Mouse (Mus musculus) testis, postnatal 14 days (tissue): ENCODE measurements around the gene Gm17571.

Source experiments
- DNase-seq: peaks from one replicate; pipeline ENCODE4 v3.0.0; 2021; ENCODE audit warnings: low spot score

Gene Gm17571

DNA sequence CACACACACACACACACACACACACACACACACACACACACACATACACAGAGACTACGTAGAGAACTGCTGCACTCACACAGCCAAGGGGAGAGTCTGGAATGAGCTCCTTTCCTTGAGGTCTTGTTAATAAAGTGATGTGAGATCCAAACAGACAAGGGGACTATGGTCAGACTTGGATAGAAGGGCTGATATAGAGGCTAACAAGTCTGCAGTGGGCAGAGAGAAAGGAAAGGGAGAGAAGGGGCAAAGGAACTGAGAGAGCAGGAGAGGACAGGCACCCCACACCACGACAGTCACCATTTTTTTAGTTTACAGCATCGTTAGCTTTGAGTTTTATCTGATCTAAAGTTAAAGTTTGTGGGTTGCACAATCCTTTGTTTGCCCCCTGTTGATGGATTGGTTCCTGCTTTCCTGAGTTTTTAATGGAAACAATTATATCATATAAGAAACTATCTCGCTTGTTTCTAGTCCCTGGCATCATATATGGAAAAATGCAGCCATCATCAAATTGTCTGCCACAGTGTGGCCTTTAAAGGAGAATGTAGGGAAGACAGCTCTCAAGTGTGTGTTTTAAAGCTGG lies at the start of gene Gm17571:
TSS of gene Gm17571 (minus strand) at position 51 of the 583 bp plus-strand sequence.
- no peak for DNase-seq

DNA sequence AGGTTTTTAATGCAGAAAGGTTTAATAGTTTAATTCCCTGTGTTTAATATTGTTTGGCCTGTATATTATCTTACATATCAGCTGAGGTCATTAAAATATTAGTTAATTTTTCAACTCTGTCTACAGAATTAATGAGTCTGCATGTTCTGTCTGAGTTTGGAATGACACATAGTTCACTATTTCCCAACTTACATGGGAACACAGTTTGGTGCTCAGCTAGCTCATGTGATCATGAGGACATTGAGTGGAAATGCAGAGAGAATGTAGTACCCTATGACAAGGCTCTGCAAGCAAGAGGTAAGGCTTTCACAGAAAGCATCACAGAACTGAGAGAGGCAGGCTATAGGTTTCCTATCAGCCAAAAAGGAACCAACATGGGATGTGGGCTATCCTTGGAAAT lies 49.0 kb upstream of the Gm17571 start:
- DNase-seq = no peak

GRCm38 (mm10) chr9:13493746-13494145 lies 47.2 kb upstream of the Gm17571 start:
- no peak for DNase-seq

- no peak for DNase-seq
Observed at GRCm38 (mm10) chr9:13492807-13493206, 46.3 kb upstream of the Gm17571 start.

GRCm38 (mm10) chr9:13491854-13492620 lies 45.5 kb upstream of the Gm17571 start:
- DNase-seq = no peak

DNA sequence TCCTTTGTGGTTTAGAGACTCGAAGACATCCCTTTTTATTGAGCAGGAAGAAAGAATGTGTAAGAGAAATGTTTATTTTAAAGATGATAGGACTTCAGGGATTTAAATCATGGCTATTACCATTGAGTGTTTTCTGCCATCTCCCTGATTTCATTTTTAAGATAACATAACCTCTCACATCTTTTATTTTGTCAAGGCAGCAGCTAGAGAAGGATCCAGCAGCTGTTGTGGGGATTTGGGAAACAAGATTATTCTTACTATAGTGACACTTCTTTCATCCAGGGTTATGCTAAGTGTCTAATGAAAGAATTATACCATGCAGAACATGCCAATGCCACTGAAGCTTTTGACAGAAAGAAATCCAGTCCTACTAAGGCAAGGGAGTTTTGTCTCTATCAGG lies 44.6 kb upstream of the Gm17571 start:
- DNase-seq = no peak

GRCm38 (mm10) chr9:13485914-13486313 lies 39.4 kb upstream of the Gm17571 start:
- DNase-seq = no peak

GRCm38 (mm10) chr9:13484267-13485240 lies 38.0 kb upstream of the Gm17571 start:
- DNase-seq = no peak

DNA sequence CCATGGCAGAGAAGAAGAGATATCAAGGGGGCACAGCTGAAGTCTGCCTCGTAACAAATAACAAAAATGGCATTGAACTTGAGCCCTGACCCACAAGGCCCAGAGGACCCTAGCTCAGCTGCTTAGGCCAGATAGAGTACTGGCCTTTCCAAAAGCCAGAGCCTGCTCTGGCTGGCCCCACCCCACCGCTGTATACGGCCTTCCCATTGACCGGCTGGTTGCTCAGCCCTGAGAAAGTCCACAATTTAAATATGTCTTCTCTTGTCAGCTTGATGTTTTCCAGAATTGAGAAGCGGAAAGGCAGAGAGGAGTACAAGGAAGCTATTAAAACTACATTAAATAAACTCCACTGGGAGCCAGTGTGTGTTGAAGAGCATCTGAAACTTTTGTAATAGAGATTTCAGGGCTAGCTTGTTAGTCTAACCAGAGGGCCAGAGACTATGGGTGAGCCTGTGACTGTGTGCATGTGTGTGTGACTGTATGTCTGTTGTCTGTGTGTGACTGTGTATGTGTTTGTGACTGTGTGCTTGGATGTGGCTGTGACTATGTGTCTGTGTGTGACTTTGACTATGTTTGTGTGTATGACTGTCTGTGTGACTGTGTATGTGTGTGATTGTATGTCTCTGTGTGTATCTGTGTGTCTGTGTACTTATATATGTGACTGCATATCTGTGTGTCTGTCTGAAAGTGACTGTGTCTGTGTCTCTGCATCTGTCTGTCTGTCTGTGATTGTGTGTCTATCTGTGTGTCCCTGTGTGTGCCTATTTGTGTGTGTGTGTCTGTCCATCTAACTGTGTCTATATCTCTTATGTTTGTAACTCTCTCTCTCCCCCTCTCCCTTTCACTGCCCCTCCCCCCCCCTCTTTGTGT lies 36.9 kb upstream of the Gm17571 start:
- no peak for DNase-seq

- no peak for DNase-seq
Observed at GRCm38 (mm10) chr9:13479275-13479674, 32.7 kb upstream of the Gm17571 start.

DNA sequence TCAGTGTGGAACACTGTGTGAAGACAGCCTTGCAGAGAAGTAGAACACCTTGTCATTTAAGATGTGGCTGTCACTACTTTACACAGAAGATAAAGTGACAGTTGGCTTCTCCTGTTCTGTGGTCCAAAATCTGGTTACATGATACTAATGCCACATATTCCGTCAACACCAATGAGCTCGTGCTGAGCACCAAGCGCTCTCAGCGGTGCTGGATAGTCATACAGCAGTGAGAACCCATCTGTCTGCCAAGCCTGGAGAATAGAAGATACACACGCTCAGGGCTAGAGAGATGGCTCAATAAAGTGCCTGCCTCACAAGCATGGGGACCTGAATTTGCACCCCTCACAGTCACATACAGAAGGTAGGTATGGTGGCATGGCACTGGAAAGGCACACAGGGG lies 28.4 kb upstream of the Gm17571 start:
- DNase-seq = no peak

DNA sequence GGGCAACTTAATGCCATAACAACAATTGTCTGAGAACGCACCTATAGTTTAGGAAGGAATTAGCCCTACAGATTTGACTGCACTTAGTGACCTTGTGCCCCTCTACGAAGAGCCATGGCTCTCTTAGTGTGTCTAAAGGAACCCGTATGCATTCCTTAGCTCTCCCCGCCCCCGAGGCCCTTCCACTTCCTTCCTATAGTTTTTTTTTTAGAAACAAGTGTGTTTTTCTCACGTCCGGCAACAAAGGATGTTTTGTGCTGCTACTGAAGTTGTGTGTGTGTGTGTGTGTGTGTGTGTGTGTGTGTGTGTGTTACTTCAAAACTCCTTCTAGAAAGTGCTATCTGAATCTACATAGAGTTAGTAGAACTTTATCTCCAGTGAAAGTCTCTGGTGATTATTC lies 23.5 kb upstream of the Gm17571 start:
- DNase-seq = no peak

DNA sequence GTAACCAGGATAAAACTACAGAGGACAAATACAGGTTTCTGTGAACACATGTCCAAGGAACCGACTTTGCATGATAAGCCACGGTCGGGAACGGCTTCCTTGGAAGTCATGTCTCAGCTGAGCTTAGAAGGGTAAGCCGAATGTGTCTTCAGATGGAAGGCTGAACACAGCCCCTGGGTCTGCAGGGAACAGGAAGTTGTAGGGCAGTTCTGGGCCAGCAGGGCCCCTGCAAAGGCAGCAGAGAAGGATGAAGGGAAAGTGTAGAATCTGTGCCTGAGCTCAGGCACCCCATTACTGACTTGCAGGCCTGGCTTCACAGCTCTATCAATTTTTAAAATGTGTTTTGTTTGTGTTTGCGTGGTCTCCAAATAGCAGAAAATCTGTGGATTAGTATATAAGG lies 22.2 kb upstream of the Gm17571 start:
- no peak for DNase-seq

GRCm38 (mm10) chr9:13467745-13468144 lies 21.2 kb upstream of the Gm17571 start:
- DNase-seq = no peak

DNA sequence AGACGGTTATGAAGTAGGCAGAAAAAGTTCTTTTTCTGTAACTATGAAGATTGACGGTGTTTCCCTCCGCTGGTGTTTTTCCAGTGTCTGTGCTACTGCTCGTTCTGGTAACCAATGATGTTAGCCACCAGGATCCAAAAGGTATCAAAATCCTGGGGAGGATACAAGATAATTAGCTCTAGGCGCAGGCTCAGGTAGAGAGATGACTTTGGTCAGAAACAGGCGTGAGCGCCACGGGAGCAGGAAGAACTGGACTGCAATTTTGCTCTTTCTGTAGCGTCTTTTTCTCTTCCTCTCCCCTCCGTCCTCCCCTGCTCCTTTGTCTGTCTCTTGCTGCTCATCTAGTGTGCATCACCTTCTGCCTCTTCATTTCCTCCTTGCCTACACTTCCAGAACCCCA lies 20.3 kb upstream of the Gm17571 start:
- DNase-seq = no peak

DNA sequence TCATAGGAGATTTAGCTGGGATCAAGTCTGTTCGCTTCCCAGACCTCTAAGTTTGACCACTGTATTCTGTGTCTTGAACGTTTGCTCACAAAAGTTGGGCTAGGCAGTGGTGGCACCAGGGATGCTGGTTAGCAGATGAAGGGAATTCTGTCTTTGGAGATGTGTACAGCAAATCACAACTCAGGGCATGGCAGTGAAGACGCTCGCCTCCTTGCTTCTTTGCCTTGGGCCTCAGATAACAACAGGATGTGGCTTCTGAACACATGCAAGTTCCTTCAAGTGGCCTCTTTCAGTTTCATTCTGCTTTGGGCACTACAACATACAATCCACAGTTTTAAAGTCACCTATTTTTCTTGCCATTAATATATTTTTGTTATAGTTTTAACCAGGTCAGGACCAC lies 19.8 kb upstream of the Gm17571 start:
- DNase-seq = no peak

- no peak for DNase-seq
Observed at GRCm38 (mm10) chr9:13465358-13466020, 18.9 kb upstream of the Gm17571 start.

DNA sequence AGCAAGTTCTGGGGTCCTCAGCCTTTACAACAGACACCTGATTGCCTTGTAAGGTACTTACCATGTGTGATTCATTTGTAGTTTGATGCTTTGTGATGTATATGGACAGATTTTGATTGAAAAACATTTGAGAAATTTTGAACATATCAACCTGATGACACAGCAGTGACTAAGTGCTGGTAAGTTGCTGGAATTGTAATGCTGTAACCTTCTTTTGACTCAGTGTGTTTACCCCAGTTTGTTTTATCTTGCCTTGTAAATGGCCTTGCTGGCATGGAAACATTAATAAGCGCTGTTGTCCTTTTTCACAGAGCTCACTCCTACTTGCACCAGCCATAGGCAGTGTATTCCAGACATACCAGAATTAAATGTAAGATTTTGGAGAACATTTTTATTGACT lies 14.4 kb upstream of the Gm17571 start:
- DNase-seq = no peak

- DNase-seq = no peak
Observed at GRCm38 (mm10) chr9:13460012-13460411, 13.5 kb upstream of the Gm17571 start.

DNA sequence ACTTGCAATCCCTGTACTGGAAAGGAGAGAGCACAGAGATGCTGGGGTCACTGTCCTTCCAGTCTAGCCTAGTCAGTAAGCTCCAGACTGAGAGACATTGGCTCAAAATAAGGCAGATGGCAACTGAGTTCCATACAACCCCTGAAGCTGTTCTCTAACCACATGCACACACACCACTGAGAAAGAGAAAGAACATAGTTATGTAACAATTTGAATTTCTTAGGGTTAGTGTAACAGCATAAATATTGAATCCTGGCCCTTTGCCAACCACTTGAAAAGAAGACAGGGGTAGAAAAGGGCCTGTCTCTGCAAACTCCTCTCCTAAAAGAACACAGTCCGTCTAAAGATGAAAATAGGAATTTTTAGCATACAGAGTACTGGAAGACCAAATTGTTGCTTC lies 12.8 kb upstream of the Gm17571 start:
- no peak for DNase-seq

- no peak for DNase-seq
Observed at GRCm38 (mm10) chr9:13457774-13458173, 11.2 kb upstream of the Gm17571 start.
